Mouse (Mus musculus): ENCODE results near the gene Kif13a. TPM values are rescaled to one million over a fixed set of nuclear protein-coding genes. Genes with fewer than 3 reads are reported as not detected.

The Kif13a gene
- total and polyA plus RNA-seq, 3 experiments: 1.2 to 1.7 TPM; not detected in 1

DNA sequence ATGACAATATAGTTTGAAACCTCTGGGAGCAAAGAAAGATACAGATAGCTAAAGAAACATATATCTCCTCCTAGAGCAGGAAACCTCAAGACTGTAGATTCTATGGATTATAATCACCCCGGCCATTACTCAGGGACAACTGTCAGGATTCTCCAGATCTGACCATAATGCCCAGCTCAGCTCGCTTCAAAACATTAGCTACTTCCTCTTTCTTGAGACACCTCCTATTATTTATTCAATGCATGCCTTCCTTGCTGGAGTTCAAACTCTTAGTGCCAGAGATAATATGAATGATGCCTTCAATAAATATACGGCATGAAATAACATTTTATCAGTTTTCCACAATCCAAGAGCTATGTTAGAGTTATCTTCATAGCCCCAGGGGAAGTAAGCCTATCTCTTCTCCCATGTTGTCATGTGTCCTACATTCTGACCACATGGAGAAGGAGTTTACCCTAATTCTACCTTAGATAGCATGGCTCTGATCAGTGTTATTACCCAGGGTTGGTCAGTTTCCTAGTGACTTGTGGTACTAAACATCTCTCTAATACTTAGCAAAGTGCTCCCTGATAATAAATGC is 66.4 kb downstream of the Kif13a start:
- peak; percentile 59 for DNase-seq (ENCODE audit: low read depth, low spot score)
- Histone ChIP-seq H3K27ac (ENCODE audit: control insufficient read depth, low read depth, low read length) (no peak overlapping the region), H3K4me1 (ENCODE audit: control insufficient read depth in 1 of 2, insufficient read depth in 2 of 2, low read length in 2 of 2) (peaks cover 1 to 14% of the 10 kb centered on the region in 2 experiments; a peak in 2 of 4 replicates), H3K79me2 (ENCODE audit: control insufficient read depth, insufficient read depth, low read length, poor library complexity) (no peaks in the 10 kb centered on the region), H3K9me3 (replicated peaks; ENCODE audit: insufficient read depth, low read length) (no peaks in the 10 kb centered on the region), H3K4me3 (ENCODE audit: control insufficient read depth in 1 of 2, insufficient read depth in 1 of 2, low read depth in 2 of 2, low read length in 2 of 2) (no peak overlapping the region), H3K27me3 (ENCODE audit: control insufficient read depth in 1 of 2, insufficient read depth in 2 of 2, low read length in 2 of 2) (no peaks in the 10 kb centered on the region), H3K36me3 (ENCODE audit: control insufficient read depth in 1 of 2, insufficient read depth in 2 of 2, low read length in 2 of 2) (peaks cover 0 to 12% of the 10 kb centered on the region in 2 experiments; a peak in 2 of 4 replicates), H3K9ac (ENCODE audit: control insufficient read depth, low read depth, low read length, poor library complexity, severe bottlenecking) (no peak overlapping the region)
- TF ChIP-seq CHD1 (IDR thresholded peaks at IDR 0.05; ENCODE audit: low read depth, low read length): no peak
- peak; percentile 24; the same call in 1 of the 2 replicates for TF ChIP-seq SIN3A (IDR thresholded peaks at IDR 0.05; ENCODE audit: low read length)
- no peak for TF ChIP-seq ELF1 (IDR thresholded peaks at IDR 0.05; ENCODE audit: low read depth, low read length)
- TF ChIP-seq CHD2 (IDR thresholded peaks at IDR 0.05; ENCODE audit: low read length): no peak
- peak; percentile 51 for TF ChIP-seq ETS1 (IDR thresholded peaks at IDR 0.05; ENCODE audit: low read depth, low read length)
- TF ChIP-seq GATA1 (IDR thresholded peaks at IDR 0.05; ENCODE audit: low read depth, low read length): peak; percentile 43; the same call in 1 of the 2 replicates
- peak; percentile 48 for TF ChIP-seq TAL1 (IDR thresholded peaks at IDR 0.05; ENCODE audit: low read length)
- no peak for TF ChIP-seq ZC3H11A (IDR thresholded peaks at IDR 0.05; ENCODE audit: low read depth, low read length)
- TF ChIP-seq USF1 (IDR thresholded peaks at IDR 0.05; ENCODE audit: low read depth, low read length): peak; percentile 36; the same call in 1 of the 2 replicates
- TF ChIP-seq MAFK (IDR thresholded peaks at IDR 0.05; ENCODE audit: borderline replicate concordance, low read depth, low read length): no peak
- peak; percentile 33; the same call in 1 of the 2 replicates for TF ChIP-seq MXI1 (IDR thresholded peaks at IDR 0.05; ENCODE audit: low read depth, low read length)
- peak; percentile 38; the same call in 1 of the 2 replicates for TF ChIP-seq TCF12 (IDR thresholded peaks at IDR 0.05; ENCODE audit: low read depth, low read length)
- no peak for TF ChIP-seq USF2 (IDR thresholded peaks at IDR 0.05; ENCODE audit: borderline replicate concordance in 1 of 2, insufficient read depth in 1 of 2, low read depth in 1 of 2, low read length in 2 of 2)
- no peak for TF ChIP-seq GABPA (IDR thresholded peaks at IDR 0.05; ENCODE audit: low read depth, low read length)
- no peak for TF ChIP-seq POLR2A (IDR thresholded peaks at IDR 0.05; ENCODE audit: control insufficient read depth in 1 of 2, insufficient read depth in 1 of 2, low read depth in 1 of 2, low read length in 2 of 2, poor library complexity in 1 of 2)
- peak; percentile 68 to 71; a peak in 3 of 4 replicates for TF ChIP-seq EP300 (IDR thresholded peaks at IDR 0.05; ENCODE audit: low read depth in 1 of 2, low read length in 2 of 2)
- no peak for TF ChIP-seq MYB (IDR thresholded peaks at IDR 0.05; ENCODE audit: low read depth, low read length)

DNA sequence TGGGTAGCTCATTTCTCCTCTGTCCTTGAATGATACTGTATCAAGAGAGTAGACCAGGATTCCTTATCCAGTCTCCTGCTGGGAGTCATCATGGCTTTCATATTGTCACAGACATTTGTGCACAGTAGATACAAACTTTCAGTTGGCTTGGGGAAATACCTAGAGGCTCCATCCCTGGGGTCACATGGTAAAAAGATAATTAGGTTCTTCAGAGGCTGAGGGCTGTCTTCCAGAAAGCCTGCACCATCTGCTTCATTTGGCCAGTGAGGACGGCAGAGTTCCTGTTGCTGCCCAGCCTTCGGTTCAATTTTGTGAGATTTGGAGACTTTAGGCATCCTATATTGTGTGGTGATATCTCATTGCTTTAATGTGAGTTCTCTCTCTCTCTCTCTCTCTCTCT is 69.8 kb downstream of the Kif13a start:
- Histone ChIP-seq H3K36me3 (ENCODE audit: control insufficient read depth in 1 of 2, insufficient read depth in 2 of 2, low read length in 2 of 2) (peaks cover 0 to 12% of the 10 kb centered on the region in 2 experiments; a peak in 2 of 4 replicates), H3K4me1 (ENCODE audit: control insufficient read depth in 1 of 2, insufficient read depth in 2 of 2, low read length in 2 of 2) (peaks cover 1 to 14% of the 10 kb centered on the region in 2 experiments; a peak in 2 of 4 replicates), H3K79me2 (ENCODE audit: control insufficient read depth, insufficient read depth, low read length, poor library complexity) (no peaks in the 10 kb centered on the region), H3K27ac (ENCODE audit: control insufficient read depth, low read depth, low read length) (no peak overlapping the region), H3K9ac (ENCODE audit: control insufficient read depth, low read depth, low read length, poor library complexity, severe bottlenecking) (no peak overlapping the region), H3K4me3 (ENCODE audit: control insufficient read depth in 1 of 2, insufficient read depth in 1 of 2, low read depth in 2 of 2, low read length in 2 of 2) (no peak overlapping the region), H3K27me3 (ENCODE audit: control insufficient read depth in 1 of 2, insufficient read depth in 2 of 2, low read length in 2 of 2) (no peaks in the 10 kb centered on the region; a peak in 1 of 4 replicates), H3K9me3 (replicated peaks; ENCODE audit: insufficient read depth, low read length) (no peaks in the 10 kb centered on the region)
- no peak for DNase-seq (ENCODE audit: low read depth, low spot score)
- TF ChIP-seq TCF12 (IDR thresholded peaks at IDR 0.05; ENCODE audit: low read depth, low read length) (no peak), EP300 (IDR thresholded peaks at IDR 0.05; ENCODE audit: low read depth in 1 of 2, low read length in 2 of 2) (peak in 1 of 2 experiments; percentile 32; a peak in 1 of 4 replicates), UBTF (IDR thresholded peaks at IDR 0.05; ENCODE audit: borderline replicate concordance, insufficient read depth, low read depth, low read length) (no peak), USF1 (IDR thresholded peaks at IDR 0.05; ENCODE audit: low read depth, low read length) (peak; percentile 41; the same call in 1 of the 2 replicates), MAFK (IDR thresholded peaks at IDR 0.05; ENCODE audit: borderline replicate concordance, low read depth, low read length) (no peak), KAT2A (conservative IDR thresholded peaks at IDR 0.05; ENCODE audit: low read depth, low read length) (no peak)

All from MEL (cell line).